Mouse (Mus musculus): ENCODE measurements around the gene Ptpra.

The Ptpra gene

DNA sequence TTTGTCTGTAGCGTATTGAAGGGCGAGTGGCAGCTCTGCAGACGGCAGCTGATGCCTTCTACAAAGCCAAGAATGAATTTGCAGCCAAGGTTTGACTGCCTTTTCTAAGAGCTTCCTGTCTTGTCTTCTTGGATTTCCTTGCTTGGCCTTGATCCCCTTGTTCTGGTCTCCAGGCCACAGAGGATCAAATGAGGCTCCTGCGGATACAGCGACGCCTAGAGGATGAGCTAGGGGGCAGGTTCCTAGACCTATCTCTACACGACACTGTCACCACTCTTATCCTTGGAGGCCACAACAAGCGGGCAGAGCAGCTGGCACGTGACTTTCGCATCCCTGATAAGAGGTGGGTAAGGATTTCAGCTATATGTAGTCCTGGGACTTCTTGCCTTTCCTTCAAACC lies 7.9 kb upstream of the Ptpra start:
- DNase-seq (ENCODE audit: low read depth, low spot score): no peak

DNA sequence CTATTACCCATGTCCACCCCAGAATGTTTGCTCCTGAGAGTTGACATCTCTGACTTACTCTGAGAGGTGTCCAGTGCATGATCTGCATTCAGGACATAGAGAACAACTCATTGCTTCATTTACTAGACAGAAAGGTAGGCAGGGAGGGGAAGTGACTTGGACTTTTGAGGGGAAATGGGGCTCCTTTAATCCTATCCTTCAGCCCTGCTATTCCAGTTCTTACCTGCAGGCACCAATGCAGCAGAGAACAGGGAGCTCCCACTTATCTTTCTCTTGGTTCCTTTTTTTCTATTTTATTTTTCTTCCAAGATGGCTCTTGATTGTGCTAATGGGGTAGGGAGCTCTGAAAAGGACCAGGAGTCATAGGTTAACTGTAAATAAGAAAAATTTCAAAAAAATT lies 1.6 kb upstream of the Ptpra start:
- peak; percentile 19 for DNase-seq (ENCODE audit: low read depth, low spot score)

DNA sequence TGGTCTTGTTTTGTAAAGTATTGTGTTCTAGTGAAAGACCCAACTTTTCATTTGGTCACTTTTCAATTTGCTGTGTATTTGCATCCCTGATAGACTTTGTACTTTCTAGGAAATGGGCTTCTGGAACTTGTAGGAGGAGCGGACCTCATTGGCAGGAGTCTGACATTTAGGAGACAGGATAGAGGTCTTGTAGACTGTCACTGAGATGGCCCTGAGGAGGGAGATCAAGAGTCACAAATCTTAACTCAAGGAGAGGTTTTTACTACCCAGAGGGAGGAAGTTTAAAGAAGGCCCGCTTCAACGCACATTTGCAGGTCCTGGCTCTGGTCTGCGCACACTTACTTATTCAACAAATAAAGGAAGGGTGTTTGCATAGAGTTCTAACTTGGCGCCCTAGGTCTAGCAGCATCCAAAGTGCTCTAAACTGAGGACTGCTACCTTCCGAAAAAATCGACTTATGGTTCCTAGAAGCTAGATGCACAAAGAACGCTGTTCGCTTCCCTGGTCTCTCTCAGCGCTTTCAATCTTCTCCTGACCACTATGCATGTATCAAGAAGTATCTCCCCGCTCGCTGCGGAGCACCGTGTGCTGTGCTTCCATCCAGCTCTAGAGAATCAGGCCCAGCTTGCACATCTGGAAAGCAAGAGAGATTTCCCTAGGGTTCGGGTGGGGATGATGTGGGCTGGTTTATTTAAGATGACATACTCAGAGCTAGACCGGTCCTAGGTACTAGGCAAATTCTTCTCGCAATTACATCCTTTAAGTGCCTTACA lies 871 bp upstream of the Ptpra start:
- DNase-seq (ENCODE audit: low read depth, low spot score): peak; percentile 32

DNA sequence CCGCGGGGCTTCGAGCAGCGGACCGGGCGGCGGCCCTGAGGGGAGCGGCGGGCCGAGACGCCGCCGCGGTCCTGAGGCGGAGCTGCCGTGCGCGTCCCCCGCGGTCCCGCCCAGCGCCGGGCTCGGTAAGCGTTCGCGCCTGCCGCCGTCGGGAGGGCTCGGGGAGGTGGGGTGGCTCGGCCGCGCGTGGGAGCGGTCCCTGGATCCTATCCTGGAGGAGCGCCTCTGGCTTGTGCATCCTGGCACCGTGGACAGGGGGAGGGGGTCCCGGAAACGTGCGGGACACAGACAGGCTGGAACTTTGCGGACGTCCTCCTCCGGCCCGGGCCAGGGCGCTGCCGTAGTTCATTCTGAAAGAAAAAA lies 337 bp downstream of the Ptpra start:
- DNase-seq (ENCODE audit: low read depth, low spot score): peak; percentile 80

DNA sequence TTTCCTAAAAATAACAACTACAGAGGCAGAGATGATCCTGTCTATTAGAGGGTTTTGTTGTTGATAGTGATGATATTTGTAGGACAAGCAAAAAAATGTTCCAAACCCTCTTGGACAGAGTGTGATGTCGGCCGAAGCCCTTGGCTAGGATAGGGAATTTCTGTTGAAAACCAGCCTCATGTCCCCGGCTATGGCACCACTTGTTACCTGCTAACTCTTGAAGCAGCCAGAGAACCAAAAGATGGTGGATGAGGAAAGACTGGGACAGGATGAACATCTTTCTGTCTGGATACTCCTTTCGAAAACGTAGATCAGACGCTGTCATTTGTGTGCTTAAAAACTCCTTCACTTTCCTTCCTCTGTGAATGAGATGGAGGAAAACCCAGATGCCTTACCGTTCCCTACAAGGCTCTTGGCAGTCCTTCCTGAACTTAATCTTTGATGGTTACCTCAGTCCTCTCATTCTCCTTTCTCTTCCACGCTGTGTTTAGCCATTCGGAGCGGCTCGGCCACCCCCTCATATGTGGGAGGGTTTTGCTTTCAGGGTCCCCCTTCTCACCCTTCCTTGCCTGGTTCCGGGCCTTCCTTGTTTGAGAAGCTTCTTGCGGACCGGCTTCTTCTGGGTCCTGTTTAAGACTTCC lies 1.1 kb downstream of the Ptpra start:
- no peak for DNase-seq (ENCODE audit: low read depth, low spot score)

DNA sequence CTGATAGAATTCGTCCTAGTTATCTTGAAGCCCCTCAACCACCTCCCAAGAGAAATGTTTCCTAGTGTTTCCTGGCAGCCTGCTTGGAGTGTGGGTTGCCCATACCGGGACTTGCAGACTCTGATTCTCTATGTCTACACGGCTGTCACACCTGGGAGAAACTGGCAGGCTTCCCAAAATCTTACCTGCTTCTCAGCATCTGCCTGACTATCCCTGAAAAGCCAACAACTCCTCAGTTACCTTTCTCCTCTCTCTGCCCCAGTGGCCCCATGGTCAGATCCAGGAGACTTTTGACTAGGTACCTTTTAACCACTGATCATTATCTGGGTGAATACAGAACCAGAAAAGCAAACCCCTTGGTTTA lies 1.6 kb downstream of the Ptpra start:
- no peak for DNase-seq (ENCODE audit: low read depth, low spot score)

DNA sequence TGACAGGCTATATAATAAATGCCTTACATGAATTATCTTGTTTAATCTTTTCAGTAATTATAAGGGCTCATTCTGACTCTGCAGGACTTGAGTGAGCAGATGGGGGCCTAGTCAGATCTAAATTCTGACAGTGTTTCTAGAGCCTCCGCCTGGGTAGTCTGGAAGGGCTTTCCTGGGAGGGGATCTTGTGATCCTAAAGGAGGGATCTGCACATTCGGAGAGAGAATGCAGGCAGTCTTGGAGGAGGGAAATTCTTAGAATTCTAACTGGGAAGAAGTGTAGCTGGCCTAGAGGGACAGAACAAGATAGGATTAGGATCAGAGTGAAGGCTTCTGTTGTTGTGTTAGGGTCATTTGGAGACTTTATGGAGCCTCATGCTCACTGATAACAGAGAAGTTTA lies 2.2 kb downstream of the Ptpra start:
- no peak for DNase-seq (ENCODE audit: low read depth, low spot score)

DNA sequence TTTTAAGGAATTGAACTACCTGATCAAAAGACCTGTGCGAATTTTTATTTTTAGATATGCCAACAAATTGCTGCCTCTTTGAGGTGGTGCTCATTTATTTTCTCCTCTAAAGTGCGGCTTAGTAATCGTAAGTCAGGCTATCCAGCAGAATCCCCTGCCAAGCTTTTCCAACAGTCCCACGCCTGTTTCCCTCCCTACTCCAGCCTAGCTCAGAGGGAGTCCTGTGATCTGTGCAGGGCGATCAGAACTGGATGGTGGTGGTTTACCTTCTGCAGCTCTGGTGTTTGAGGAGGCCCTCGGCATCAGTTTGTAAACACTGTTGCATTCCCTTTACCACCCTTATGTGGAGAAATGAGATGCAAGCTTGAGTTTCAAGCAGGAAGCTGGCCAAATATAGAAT lies 3.3 kb downstream of the Ptpra start:
- no peak for DNase-seq (ENCODE audit: low read depth, low spot score)

DNA sequence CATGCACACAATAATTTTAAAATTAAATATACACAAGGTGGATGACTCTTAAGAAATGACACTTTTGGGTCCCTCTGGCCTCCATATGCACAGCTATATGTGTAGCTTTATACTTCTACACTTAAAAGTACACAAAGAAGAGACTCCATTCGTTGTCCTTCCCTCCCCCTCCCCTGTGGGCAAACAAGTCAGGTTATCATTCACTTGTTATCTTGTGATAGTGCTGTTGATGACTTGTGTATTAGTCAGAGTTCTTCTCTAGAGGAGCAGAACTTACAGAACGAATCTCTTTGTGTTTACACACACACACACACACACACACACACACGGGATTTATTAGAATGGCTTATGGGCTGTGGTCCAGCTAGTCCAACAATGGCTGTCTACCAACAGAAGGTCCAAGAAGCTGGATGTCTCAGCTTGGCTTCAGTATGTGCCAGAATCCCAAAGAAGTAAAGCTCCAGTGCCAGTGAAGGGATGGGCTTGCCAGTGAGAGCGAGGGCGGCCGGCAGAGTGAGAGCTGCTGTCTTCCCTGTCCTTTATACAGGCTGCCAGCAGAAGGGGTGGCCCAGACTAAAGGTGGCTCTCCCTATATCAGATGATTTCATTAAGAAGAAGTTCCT lies 4.8 kb downstream of the Ptpra start:
- no peak for DNase-seq (ENCODE audit: low read depth, low spot score)

DNA sequence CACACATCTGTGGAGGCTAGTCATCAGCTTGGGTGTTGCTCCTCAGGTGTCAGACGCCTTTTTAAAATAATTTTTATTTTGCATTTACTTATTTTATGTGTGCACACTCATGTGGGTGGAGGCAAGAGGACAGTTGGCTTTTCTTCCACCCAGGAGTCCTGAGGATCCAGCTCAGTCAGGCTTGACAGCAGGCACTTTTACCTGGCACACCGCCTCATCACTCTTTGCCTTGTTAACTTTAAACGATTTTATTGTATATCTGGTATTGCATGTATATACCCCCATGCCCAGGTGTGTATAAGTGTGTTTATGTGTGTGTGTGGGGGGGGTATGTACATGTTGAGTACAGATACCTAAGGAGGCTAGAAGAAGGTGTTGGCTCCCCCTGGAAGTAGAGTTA lies 7.8 kb downstream of the Ptpra start:
- DNase-seq (ENCODE audit: low read depth, low spot score): no peak

DNA sequence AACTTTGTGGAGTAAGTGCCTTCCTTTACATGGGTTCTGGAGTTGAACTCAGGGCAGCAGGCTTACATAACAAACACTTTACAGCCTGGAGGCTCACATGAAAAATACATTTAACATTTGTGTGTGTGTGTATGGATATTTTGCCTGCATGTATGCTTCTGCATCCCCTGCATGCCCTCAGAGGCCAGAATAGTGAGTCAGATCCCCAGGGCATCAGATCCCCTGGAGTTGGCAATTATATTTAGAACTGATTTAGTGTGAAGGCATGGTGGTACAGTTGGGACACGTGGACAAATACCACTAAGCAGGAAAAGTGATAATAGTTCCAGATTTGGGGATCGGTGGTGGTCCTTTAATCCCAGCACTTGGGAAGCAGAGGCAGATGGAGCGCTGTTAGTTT lies 9.5 kb downstream of the Ptpra start:
- no peak for DNase-seq (ENCODE audit: low read depth, low spot score)

DNA sequence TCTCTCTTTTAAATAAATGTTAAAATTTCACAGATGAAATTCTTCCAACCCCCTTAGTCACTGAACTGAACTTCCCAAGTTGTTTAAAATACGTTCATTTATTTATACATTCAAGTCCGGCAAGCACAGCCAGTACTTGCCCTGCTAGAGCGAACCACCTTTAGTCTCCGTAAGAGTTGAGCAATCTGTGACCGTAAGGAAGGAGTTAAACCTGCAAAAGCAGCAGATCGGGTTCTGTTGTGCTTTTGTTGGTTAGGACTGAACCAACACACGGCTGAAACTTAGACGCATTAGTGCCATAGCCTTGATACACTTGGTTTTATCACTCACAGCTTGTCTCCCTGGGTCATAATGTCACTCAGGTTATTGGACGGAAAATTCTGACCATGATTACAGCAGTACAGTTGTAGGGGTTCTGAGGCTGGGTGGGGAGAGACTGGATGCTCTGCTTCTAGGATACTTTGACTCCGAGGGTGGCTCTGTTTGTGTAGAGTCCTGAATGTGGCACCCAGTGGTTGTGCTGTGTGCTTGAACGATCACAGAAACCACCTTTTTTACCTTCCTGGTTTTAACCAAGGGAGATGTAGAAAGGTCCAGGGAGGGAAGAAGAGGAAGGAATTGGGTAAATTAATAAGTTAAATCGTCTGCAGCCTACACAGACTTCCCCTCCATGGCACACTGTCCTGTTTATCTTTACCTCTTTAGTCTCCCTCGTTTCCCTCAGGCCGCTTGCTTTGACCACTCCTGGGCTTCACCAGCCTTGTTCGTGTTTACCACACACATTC lies 11.4 kb downstream of the Ptpra start:
- DNase-seq (ENCODE audit: low read depth, low spot score): no peak

DNA sequence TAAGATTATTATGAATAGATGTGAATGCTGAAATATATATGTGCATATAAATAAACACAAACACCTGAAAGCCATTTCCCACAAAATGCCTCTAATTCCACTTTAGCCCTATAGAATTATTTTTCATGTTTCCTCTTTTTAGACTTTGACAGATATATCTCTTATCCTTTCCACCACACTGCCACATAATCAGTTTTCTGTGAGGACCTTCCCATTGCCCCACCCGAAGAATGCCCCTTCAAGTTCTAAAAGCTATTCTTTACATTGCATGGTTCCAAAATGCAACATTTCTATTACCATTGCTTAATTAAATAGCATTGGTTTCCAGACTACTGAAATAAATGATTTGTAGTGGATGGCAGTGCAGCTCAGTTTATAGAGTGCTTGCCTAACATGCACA lies 16.4 kb downstream of the Ptpra start:
- no peak for DNase-seq (ENCODE audit: low read depth, low spot score)

DNA sequence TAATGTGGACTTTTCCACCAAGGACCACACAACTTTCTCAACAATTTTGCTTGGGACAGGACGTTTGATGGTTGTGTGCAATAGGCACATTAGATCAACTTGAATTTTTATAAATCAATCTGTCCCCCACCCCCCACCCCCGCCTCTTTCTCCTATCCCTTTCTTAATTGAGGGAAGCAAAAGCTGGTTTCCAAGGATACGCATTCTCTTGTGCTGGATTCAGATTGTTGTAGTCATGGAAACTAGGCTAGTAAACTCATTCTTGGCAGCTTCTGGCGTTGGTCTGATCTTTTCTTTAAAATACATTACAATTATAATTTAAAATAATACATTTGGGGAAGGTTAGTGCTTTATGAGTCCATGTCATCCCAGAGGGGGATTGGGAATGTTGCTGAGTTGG lies 19.3 kb downstream of the Ptpra start:
- no peak for DNase-seq (ENCODE audit: low read depth, low spot score)

DNA sequence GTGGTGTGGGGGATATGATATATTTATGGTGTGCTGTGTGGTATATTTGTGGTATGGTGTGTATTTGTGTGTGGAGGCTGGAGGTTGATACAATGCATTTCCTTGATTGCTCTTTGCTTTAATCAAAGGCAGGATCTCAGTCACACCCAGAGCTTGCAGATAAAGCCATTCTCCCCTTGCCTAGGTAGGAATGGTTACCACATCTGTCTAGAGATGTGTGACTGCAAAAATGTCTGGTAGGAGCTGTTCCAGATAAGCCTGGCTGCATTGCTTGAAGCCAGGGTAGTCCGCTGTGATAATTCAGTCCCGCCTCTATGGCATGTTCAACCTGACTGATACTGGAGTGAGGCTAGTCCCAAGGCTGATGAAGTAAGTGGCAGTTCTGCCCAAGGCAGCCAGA lies 19.9 kb downstream of the Ptpra start:
- no peak for DNase-seq (ENCODE audit: low read depth, low spot score)

DNA sequence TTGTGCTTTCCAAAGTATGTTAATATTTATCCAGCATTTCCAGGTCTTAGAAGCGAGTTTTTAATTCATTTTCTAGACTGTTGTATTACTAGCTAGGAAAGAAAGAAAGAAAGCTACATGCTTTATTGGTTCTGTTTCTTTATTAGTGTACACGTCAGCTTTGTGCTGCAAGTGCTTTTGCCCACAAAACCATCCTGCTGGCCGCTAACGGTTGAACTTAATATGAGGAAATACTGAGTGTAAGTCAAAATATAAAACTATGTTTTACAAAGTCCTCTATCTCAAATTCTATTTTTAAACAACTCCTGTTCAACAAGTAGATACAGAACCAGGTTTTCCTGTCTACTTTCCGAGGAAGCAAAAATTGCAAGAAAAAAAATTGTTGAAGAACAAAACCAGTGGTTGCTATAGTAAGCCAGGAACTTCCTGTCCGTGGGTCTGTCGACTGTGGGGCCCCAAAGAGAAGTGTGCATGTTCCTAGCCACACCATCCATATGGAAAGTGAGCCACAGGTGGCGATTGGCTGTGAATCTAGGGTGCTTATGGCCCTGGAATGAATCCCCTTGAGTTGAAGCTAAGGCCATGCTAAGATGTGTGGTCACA lies 22.9 kb downstream of the Ptpra start:
- peak; percentile 8 for DNase-seq (ENCODE audit: low read depth, low spot score)

DNA sequence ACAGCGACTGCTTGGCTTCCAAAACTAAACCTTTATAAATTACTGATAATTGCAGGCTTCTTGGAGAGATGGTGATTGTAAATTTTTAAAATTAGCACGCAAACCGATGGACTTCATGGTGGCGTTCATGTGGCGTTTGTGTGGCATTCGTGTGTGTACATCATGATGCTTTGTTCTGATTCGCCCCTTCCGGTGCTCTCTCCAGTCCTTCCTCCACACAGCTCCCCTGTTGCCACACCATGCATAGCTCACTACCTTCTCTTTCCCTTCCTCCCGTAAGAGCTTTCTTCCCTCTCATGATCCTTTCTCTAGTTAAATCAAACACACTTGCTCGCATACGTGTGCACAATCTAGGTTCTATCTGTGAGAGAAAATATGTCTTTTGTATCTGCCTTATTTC lies 25.7 kb downstream of the Ptpra start:
- DNase-seq (ENCODE audit: low read depth, low spot score): no peak

DNA sequence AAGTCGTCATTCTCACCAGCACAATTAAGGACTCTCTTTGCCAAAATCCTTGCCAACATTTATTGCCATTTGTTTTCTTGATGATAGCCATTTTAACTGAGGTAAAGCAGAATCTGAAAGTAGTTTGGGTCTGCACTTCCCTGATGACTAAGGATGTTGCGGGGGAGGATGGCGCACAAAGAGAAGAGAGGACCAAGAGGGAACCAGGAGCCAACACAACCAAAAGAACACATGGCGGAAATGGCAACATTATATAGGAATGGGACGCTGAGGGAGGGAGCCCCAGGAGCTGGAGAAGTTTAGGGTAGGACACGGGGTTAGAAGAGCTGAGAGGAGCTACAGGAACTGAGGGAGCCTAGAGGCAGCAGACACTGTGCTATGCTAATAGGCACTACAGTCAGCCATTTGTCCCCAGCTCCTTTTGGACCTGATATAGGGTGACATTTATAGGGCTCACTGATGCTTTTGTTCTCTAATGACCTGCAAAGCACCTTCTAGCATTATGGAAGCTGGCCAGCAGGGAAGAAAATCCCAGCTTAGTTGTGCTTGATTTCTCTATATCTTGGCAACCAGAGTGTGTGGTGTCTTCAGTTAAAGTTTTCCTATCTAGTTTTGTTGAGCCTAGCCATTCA lies 26.7 kb downstream of the Ptpra start:
- no peak for DNase-seq (ENCODE audit: low read depth, low spot score)

DNA sequence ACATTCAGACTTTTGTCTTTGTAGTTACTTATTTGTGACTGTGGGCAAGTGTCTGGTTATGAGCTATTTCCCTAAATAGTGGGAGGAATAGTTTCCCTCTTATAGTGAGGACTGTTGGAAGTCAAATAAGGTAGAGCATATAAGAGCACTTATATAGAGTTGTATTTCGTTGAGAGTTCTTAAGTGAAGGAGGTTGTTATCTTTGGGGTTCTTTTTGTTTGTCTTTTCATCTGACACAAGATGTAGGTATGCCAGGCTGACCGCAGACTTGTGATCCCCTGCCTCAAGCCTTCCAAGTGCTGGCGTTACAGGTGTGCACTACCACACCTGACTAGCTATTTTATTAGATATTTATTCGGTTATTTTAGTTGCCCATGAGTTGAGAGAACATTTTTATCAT lies 32.1 kb downstream of the Ptpra start:
- DNase-seq (ENCODE audit: low read depth, low spot score): no peak

DNA sequence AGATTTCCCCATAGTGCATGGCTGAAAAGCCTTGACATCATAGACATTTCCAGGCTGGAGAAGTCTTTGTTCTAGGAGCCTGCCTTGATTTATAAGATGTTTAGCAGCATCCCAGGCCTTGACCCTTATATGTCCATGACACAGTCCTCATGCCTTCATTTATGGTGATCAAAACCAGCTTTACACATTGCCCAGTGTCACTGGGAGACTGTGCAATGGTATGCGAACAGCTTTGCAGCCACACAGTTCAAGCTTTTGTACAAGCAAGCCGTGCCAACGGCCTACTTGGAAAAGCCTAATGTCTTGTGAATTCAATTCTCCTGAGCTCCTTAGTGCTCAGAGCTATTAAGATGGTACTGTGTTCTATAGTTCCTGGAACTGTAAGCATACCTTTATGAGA lies 32.6 kb downstream of the Ptpra start:
- DNase-seq (ENCODE audit: low read depth, low spot score): no peak

DNA sequence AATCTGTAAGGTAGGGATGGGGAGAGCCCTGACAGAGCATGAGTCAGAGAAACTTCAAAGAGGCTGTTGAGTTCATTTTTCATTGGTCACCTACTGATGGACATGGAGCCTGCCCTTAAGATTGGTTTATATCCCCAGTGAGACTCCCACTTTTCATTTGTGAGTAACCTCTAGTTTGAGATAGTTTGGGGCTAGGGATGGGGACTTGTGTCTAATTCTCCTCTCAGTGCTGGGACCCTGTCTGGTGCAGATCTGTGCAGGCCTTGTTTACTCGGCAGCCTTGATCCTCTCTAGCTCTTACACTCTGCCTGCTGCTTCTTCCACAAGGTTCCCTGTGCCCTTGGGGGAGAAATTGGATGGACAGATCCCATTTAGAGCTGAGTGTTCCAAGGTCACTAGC lies 34.1 kb downstream of the Ptpra start:
- DNase-seq (ENCODE audit: low read depth, low spot score): no peak

DNA sequence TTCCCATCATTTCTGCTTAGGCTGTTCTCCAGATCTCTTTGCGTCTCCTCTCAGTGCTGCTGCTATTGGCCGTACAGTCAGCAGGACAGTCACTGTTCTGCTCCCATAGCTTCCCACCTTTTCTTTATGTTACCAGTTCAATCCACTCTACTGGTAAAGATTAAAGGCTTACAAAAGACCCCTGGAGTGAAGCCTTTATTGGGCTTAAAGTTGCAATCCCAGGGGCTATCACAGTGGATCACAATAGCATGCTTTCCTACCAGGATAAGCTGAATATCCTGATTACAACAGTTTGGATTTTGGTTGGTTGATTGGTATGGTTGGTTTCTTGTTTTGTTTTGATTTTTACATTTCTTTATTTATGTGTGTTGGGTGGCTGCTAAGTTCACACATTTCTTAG lies 37.9 kb downstream of the Ptpra start:
- no peak for DNase-seq (ENCODE audit: low read depth, low spot score)
